Mouse (Mus musculus): ENCODE results near the gene Fads3. TPM values are rescaled to one million over a fixed set of nuclear protein-coding genes. Genes with fewer than 3 reads are reported as not detected.

The Fads3 gene
- total and polyA plus RNA-seq, 3 experiments, result 2.3 to 11.2 TPM; not detected in 1

GRCm38 (mm10) chr19:10011408-10011807 is 30.0 kb upstream of the Fads3 start:
- H3K27ac ChIP-seq (ENCODE audit: control insufficient read depth, low read depth, low read length), result no peak overlapping the region
- no peak for DNase-seq (ENCODE audit: low read depth, low spot score)
- H3K4me1 ChIP-seq (ENCODE audit: control insufficient read depth in 1 of 2, insufficient read depth in 2 of 2, low read length in 2 of 2), result peaks cover 2 to 24% of the 10 kb centered on the region in 2 experiments; a peak in 3 of 4 replicates
- H3K79me2 ChIP-seq (ENCODE audit: control insufficient read depth, insufficient read depth, low read length, poor library complexity), result no peaks in the 10 kb centered on the region
- peaks cover 0 to 2% of the 10 kb centered on the region in 2 experiments; a peak in 1 of 4 replicates for H3K27me3 ChIP-seq (ENCODE audit: control insufficient read depth in 1 of 2, insufficient read depth in 2 of 2, low read length in 2 of 2)
- no peak overlapping the region for H3K4me3 ChIP-seq (ENCODE audit: control insufficient read depth in 1 of 2, insufficient read depth in 1 of 2, low read depth in 2 of 2, low read length in 2 of 2)
- TF ChIP-seq BHLHE40 (IDR thresholded peaks at IDR 0.05; ENCODE audit: borderline replicate concordance, low read depth, low read length) (no peak), NELFE (IDR thresholded peaks at IDR 0.05; ENCODE audit: low read depth, low read length) (no peak), SIN3A (IDR thresholded peaks at IDR 0.05; ENCODE audit: low read length) (no peak), CHD2 (IDR thresholded peaks at IDR 0.05; ENCODE audit: low read length) (no peak), MYB (IDR thresholded peaks at IDR 0.05; ENCODE audit: low read depth, low read length) (no peak), POLR2AphosphoS2 (IDR thresholded peaks at IDR 0.05; ENCODE audit: low read length) (no peak), USF2 (IDR thresholded peaks at IDR 0.05; ENCODE audit: borderline replicate concordance in 1 of 2, insufficient read depth in 1 of 2, low read depth in 1 of 2, low read length in 2 of 2) (no peak), KAT2A (conservative IDR thresholded peaks at IDR 0.05; ENCODE audit: low read depth, low read length) (no peak)
- H3K36me3 ChIP-seq (ENCODE audit: control insufficient read depth in 1 of 2, insufficient read depth in 2 of 2, low read length in 2 of 2), result peaks cover 0 to 14% of the 10 kb centered on the region in 2 experiments; a peak in 2 of 4 replicates
- no peak overlapping the region for H3K9ac ChIP-seq (ENCODE audit: control insufficient read depth, low read depth, low read length, poor library complexity, severe bottlenecking)
- H3K9me3 ChIP-seq (replicated peaks; ENCODE audit: insufficient read depth, low read length), result no peaks in the 10 kb centered on the region

- Histone ChIP-seq H3K27me3 (ENCODE audit: control insufficient read depth in 1 of 2, insufficient read depth in 2 of 2, low read length in 2 of 2) (peaks cover 0 to 2% of the 10 kb centered on the region in 2 experiments; a peak in 1 of 4 replicates), H3K9me3 (replicated peaks; ENCODE audit: insufficient read depth, low read length) (no peaks in the 10 kb centered on the region), H3K9ac (ENCODE audit: control insufficient read depth, low read depth, low read length, poor library complexity, severe bottlenecking) (no peak overlapping the region), H3K27ac (ENCODE audit: control insufficient read depth, low read depth, low read length) (no peak overlapping the region), H3K4me3 (ENCODE audit: control insufficient read depth in 1 of 2, insufficient read depth in 1 of 2, low read depth in 2 of 2, low read length in 2 of 2) (no peak overlapping the region), H3K4me1 (ENCODE audit: control insufficient read depth in 1 of 2, insufficient read depth in 2 of 2, low read length in 2 of 2) (peaks cover 2 to 29% of the 10 kb centered on the region in 2 experiments; a peak in 3 of 4 replicates), H3K79me2 (ENCODE audit: control insufficient read depth, insufficient read depth, low read length, poor library complexity) (no peaks in the 10 kb centered on the region), H3K36me3 (ENCODE audit: control insufficient read depth in 1 of 2, insufficient read depth in 2 of 2, low read length in 2 of 2) (peaks cover 0 to 17% of the 10 kb centered on the region in 2 experiments; a peak in 2 of 4 replicates)
- DNase-seq (ENCODE audit: low read depth, low spot score), result no peak
- TF ChIP-seq ELF1 (IDR thresholded peaks at IDR 0.05; ENCODE audit: low read depth, low read length), result no peak
- no peak for TF ChIP-seq MAFK (IDR thresholded peaks at IDR 0.05; ENCODE audit: borderline replicate concordance, low read depth, low read length)
- no peak for TF ChIP-seq GABPA (IDR thresholded peaks at IDR 0.05; ENCODE audit: low read depth, low read length)
- TF ChIP-seq HCFC1 (IDR thresholded peaks at IDR 0.05; ENCODE audit: low read depth, low read length), result no peak
- no peak for TF ChIP-seq EP300 (IDR thresholded peaks at IDR 0.05; ENCODE audit: low read depth in 1 of 2, low read length in 2 of 2)
- TF ChIP-seq MYB (IDR thresholded peaks at IDR 0.05; ENCODE audit: low read depth, low read length), result no peak
- TF ChIP-seq MAX (IDR thresholded peaks at IDR 0.05; ENCODE audit: low read length), result no peak
- TF ChIP-seq GATA1 (IDR thresholded peaks at IDR 0.05; ENCODE audit: low read depth, low read length), result no peak
- no peak for TF ChIP-seq ETS1 (IDR thresholded peaks at IDR 0.05; ENCODE audit: low read depth, low read length)
- TF ChIP-seq NELFE (IDR thresholded peaks at IDR 0.05; ENCODE audit: low read depth, low read length), result no peak
- no peak for TF ChIP-seq RAD21 (IDR thresholded peaks at IDR 0.05; ENCODE audit: low read depth, low read length)
- no peak for TF ChIP-seq TBP (IDR thresholded peaks at IDR 0.05; ENCODE audit: low read depth, low read length)
- TF ChIP-seq RCOR1 (IDR thresholded peaks at IDR 0.05; ENCODE audit: low read depth, low read length), result no peak
- TF ChIP-seq ZMIZ1 (IDR thresholded peaks at IDR 0.05; ENCODE audit: low read depth, low read length), result no peak
- TF ChIP-seq POLR2AphosphoS5 (IDR thresholded peaks at IDR 0.05; ENCODE audit: borderline replicate concordance, low read depth, low read length), result no peak
- no peak for TF ChIP-seq NRF1 (IDR thresholded peaks at IDR 0.05; ENCODE audit: insufficient read depth, low read depth, low read length, poor library complexity, severe bottlenecking)
- no peak for TF ChIP-seq TCF12 (IDR thresholded peaks at IDR 0.05; ENCODE audit: low read depth, low read length)
- no peak for TF ChIP-seq BHLHE40 (IDR thresholded peaks at IDR 0.05; ENCODE audit: borderline replicate concordance, low read depth, low read length)
These were observed 28.5 kb upstream of the Fads3 start for GRCm38 (mm10) chr19:10012827-10013278.

Measured in MEL (cell line).